Mouse (Mus musculus): ENCODE results near the gene Gata3.

The Gata3 gene

GRCm38 (mm10) chr2:9874467-9875219, 15.2 kb downstream of the Gata3 start:
- DNase-seq (ENCODE audit: extremely low read depth, insufficient read length, low spot score), result peak; percentile 62

- no peak for DNase-seq (ENCODE audit: extremely low read depth, insufficient read length, low spot score)
Observed at GRCm38 (mm10) chr2:9873757-9874156, 16.1 kb downstream of the Gata3 start.

DNA sequence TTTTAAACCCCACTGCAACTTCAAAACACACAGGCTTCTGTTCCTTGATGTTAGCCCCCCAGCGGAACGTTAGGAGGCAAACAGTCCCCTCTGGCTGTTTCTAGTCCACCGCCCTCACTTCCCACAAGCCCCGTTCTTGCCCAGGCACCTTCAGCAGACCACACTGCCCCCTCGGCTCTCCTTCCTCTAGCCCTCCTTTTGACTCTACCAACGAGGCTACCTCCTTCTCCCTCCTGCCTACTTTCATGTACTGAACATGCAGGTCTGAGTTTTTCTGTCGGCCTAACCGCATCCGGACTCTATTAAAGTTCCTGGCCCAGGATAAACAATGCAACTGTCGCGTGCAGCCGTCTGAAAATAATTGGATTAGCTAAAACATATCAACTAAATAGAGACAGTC, 17.2 kb downstream of the Gata3 start:
- no peak for DNase-seq (ENCODE audit: extremely low read depth, insufficient read length, low spot score)

- DNase-seq (ENCODE audit: extremely low read depth, insufficient read length, low spot score), result no peak
Observed at GRCm38 (mm10) chr2:9871798-9872197, 18.0 kb downstream of the Gata3 start.

GRCm38 (mm10) chr2:9871141-9871716, 18.6 kb downstream of the Gata3 start:
- no peak for DNase-seq (ENCODE audit: extremely low read depth, insufficient read length, low spot score)

DNA sequence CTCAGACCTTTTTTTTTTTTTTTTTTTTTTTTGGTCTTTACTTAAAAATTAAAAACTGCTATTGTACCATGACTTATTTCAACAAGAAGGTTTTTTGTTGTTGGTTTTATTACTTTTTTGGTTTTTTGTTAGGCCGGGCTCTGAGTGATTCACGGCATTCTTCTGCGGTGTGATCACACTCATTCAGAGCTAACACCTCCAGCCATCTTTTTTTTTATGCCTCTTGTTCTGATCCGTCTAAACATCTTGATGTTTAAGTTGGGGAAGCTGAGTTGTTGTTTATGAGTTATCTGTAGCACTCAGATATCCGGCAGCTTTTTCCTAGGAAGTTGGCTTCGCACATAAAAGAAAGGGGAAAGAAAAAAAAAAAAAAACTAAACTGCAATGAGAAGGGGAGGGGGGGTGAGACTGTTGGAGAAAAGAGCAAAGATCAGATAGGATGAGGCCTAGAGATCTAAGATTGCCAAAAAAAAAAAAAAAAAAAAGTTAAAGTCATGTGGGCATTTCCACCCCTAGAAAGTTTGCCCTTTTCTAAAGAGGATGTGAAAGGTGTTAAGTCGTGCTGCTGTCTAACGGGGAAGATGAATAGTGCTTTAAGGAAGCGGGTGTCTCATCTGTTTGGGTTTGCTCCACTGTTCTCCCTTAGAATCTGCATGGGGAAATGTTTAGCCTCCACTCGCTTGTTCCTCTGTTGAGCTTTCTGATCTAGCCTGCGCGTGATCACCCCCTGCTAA, 22.6 kb downstream of the Gata3 start:
- no peak for DNase-seq (ENCODE audit: extremely low read depth, insufficient read length, low spot score)

- no peak for DNase-seq (ENCODE audit: extremely low read depth, insufficient read length, low spot score)
Observed at GRCm38 (mm10) chr2:9860698-9861097, 29.1 kb downstream of the Gata3 start.

DNA sequence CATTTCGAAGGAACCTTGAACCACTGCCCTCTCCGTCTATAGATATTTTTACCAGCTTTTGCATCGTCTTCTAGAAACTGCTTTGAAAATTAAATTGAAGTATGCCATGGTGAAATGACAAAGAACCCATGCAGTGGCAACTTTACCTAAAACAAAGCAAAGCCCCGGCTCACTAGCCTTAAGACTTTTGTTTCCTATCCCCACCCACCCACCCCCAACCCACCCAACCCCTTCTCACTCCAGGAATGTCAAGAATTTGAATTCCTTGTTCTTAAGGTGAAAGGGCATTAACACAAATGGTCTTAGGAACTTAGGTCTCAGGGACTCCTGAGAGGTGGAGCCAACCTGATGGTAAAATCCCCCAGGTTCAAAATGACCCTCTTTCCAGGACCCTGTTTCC, 34.0 kb downstream of the Gata3 start:
- no peak for DNase-seq (ENCODE audit: extremely low read depth, insufficient read length, low spot score)

- no peak for DNase-seq (ENCODE audit: extremely low read depth, insufficient read length, low spot score)
Observed at GRCm38 (mm10) chr2:9852851-9853576, 36.8 kb downstream of the Gata3 start.

DNA sequence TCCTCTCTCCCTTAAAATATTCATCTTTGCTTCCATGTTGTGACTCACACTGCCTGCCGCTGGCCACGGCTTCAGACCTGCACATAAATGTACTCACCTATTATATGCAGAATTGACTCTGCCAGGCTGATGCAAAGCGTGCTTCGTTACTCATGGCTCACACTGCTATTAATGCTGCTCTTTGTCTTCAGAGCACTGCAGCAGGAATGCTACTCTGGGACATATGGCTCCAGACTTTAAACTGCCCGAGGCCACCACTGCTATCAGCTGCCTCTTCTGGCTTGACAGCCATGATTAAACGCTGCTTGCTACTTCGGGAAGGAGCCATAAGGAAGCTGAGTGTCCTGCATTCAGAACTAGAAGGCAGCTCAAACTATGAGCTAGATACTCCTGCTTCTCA, 54.6 kb downstream of the Gata3 start:
- DNase-seq (ENCODE audit: extremely low read depth, insufficient read length, low spot score), result no peak

DNA sequence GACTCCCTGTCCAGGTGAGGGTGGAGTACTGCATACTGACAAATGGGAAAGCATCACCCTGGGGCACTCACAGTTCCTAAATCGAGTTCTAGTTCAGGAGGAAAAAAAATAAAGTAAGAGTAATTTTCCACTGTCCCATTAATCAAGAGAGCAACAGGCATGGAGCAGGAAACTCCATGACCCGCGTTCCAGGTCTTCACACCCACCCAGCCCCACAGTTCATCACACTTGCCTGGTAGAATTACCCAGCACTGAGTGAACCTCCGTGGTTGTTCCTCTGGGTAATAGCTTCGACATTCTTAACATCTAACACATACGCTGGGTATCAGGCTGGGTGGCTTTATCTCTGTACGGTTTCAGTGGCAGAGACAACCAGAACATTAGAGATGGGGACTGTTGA, 56.1 kb downstream of the Gata3 start:
- no peak for DNase-seq (ENCODE audit: extremely low read depth, insufficient read length, low spot score)

- DNase-seq (ENCODE audit: extremely low read depth, insufficient read length, low spot score), result no peak
Observed at GRCm38 (mm10) chr2:9827624-9828023, 62.2 kb downstream of the Gata3 start.

DNA sequence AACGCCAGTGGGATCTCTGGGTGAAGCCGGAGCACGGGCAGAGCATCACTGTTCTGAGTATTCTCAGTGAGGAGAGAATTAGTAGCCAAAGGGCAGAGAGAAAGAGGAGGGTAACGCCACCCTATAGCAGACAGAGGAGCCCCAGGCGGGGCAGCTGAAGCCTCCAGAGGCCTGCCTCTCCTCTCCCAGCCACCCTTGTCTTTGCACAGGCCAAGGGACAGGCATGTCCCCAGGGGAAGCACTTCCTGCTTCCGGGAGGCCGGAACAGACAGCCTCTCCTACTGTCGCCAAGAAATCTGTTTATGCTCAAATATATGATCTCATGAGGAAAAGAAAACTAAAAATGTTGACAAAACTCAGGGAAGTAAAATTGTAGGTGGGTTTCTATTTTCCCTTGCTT, 69.2 kb downstream of the Gata3 start:
- DNase-seq (ENCODE audit: extremely low read depth, insufficient read length, low spot score), result no peak

DNA sequence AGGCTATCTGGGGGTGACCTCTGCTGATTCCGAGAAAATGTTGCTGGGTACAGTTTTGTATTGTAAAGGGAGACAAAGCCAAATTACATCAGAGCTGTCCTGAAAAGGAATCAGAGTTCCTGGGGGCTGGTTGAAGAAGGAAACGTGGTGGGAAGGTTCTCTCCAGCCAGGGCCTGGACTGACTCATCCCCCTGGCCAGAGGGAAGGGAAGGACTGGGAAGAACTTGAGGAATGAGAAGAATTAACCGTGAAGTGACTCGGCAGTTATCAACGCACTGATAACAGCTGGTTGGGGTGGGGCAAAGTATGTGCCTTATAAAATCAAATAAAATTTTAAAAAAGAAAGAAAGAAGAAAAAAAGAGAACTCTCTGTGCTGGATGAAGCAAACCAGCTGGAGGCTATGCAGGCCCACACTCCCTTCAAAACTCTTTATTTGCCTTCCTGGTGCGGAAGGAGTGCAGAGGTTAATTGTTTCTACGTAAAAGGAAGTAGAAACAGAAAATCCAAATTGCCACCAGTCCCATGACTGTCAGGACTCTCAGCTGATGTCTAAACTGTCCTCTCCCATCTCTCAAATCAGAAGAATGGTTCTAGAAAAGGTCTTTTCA, 71.6 kb downstream of the Gata3 start:
- peak; percentile 11 for DNase-seq (ENCODE audit: extremely low read depth, insufficient read length, low spot score)

All from 3134 (cell line).